Mouse (Mus musculus) Patski (cell line): Measurements from ENCODE around the gene Wdr54. TPM values are rescaled to one million over a fixed set of nuclear protein-coding genes. Genes with fewer than 3 reads are reported as not detected.

Experiments used
- ATAC-seq: fragments of 100-300 bp; one replicate; pipeline ENCODE4 v1.8.0; 2021
- CTCF ChIA-PET: fragments of 350-600 bp; sonication (Branson Sonifier 250); formaldehyde crosslinking; loops from one replicate; lab custom pipeline; 2022; ENCODE audit warnings: inconsistent platforms; lab: Charles Lee
- POLR2A ChIA-PET: fragments of 350-600 bp; sonication (Branson Sonifier 250); formaldehyde crosslinking; loops from one replicate; lab custom pipeline; 2022; ENCODE audit warnings: antibody characterized with exemption, inconsistent platforms; lab: Charles Lee
- DNase-seq: peaks from one replicate; pipeline ENCODE4 v3.0.0-alpha.2; 2011; ENCODE audit warnings: low read depth, low spot score
- H3K27me3 ChIP-seq: fragments of 371-371 bp; one replicate; pipeline ENCODE4 v1.5.1; 2021
- CTCF ChIP-seq: fragments of 100-300 bp; IDR thresholded peaks from one replicate; pipeline ENCODE4 v1.5.1; 2021
- in situ Hi-C: fragments of 300-500 bp; cut with MboI; formaldehyde crosslinking; loops from 3 replicates; pipeline ENCODE4 v1.11.1; 2018; ENCODE audit warnings: low pct_unique_long_range_greater_than_20kb, mixed read lengths
- polyA plus RNA-seq: library from polyadenylated mRNA; unstranded; gene quantifications from one replicate; pipeline ENCODE4 v1.2.3, GENCODE M21; 2021

Gene Wdr54
- polyA plus RNA-seq, 1 experiment from 2014 or later: 18.9 TPM

DNA sequence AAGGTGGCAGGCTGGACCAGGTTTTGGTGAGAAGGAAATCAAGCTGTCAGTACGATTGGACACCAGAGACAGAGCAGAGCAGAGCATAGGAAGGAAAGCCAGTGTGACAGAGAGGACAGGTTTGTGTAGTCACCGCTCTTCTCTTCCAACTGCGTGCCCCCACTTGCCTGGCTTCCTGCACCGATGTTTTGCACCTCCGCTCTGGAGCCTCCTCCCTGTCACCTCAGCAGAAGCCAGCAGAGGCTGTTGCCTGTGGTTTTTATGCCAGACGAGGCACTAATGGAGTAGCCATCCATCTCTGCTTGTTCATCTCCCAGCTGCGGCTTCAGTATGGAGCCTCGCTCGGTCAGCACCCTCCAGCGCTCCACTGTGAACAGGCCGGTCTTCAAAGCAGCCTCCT lies 13.3 kb downstream of the Wdr54 start:
- ChIA-PET POLR2A (no interaction called here), CTCF (no interaction called here)
- in situ Hi-C loops: no loop called here
- TF ChIP-seq CTCF: no peak
- no peaks in the 10 kb centered on the region for H3K27me3 ChIP-seq
- DNase-seq (no peak), ATAC-seq (no peak)

DNA sequence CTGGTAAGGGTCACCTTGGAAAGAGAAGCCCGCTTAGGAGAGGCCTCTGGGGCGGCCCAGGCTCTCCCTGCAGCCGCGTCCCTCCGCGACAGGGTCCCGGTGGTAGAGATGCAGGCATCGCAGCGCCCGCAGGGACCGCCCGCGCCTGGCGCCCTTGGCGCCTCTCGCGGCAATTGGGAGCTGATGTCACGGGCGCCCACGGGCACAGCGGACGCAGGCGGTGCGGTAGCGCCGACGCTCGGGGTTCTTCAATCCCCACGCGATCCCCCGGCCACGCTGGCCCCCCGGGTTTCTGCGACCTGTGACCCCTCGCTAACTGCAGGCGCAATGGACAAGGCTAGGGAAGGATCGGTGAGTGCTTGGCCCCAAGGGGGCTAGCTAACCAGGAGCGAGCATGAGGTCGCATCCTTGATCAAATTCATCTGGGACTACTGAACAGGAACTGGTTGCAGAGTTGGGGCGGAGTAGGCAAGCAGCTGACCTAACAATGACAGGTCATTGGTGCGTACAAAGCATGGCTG lies 13.9 kb downstream of the Wdr54 start:
- no peaks in the 10 kb centered on the region for H3K27me3 ChIP-seq
- no peak for TF ChIP-seq CTCF
- no peak for DNase-seq
- ChIA-PET POLR2A (interaction anchor here (0.7 kb wide), 1 partner anchor 82 kb away, joined by 3 read pairs; no protein-coding TSS in a partner anchor), CTCF (interaction anchor here (1.0 kb wide), 1 partner anchor 23 kb away, joined by 3 read pairs; the partner anchor contains the start of gene Dctn1)
- ATAC-seq: no peak
- in situ Hi-C loops: no loop called here

DNA sequence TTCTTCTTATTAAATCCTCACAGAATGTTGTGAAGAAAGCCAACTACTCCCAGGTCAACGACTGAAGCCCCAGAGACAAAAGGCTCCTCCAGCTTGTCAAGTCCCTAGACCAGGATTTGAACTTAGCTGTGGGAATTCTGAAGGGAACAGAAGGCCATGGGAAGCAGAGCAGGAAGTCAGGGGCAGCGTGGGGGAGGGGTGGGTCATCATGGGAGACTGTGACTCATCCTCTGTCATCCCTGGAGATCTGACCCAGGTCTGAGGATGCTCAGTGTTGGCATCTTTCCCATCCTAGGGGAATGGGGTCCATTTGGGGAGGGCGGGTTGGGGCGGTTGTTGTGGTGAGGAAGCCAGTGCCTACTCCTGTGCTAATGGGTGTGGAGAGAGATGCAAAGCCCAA lies 14.6 kb downstream of the Wdr54 start:
- CTCF ChIA-PET: interaction anchor here (1.0 kb wide), 1 partner anchor 24 kb away, joined by 3 read pairs; the partner anchor contains the start of gene Dctn1
- DNase-seq (no peak), ATAC-seq (no peak)
- POLR2A ChIA-PET: interaction anchor here (0.7 kb wide), 1 partner anchor 82 kb away, joined by 3 read pairs; no protein-coding TSS in a partner anchor
- H3K27me3 ChIP-seq: no peaks in the 10 kb centered on the region
- in situ Hi-C loops: no loop called here
- TF ChIP-seq CTCF: no peak

DNA sequence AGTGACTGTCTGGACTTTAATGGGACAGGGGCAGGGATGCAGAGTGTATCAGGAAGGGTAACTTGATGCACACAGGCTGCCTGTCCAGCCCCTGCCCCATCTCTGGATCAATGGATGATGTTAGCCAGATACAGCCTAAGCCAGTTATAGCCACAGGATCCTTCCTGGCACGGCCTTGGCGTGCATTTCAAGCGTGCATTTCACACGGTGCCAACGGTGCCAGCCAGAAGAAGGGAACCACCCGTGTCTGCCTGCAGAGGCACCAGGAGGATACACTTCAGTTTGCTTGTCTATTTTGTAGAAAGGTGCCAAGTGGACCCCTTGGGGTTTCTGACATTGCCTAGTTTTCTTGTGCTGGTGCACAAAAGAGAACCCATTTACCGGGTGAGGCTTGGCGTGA lies 16.2 kb downstream of the Wdr54 start:
- TF ChIP-seq CTCF: no peak
- no peak for DNase-seq
- no peaks in the 10 kb centered on the region for H3K27me3 ChIP-seq
- in situ Hi-C loops: no loop called here
- ChIA-PET CTCF (no interaction called here), POLR2A (no interaction called here)
- no peak for ATAC-seq

DNA sequence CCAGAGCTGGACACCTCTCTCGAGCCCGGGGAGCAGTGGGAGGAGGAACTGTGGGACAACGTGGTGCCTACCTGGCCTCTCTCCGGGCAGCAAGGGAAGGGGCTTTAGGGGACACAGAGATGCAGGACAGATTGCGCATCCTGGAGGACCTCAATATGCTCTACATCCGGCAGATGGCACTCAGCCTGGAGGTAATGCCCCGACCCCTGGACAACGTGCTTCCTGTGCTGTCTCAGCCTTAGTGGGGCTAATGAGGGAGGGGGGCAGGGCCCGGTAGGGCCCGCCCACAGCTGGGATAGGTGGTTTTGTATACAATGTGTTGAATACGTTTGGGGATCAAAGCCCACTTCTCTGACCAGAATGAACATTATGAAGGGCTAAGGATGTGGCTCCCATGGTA lies 18.1 kb downstream of the Wdr54 start:
- DNase-seq: no peak
- ChIA-PET CTCF (interaction anchor here (1.3 to 1.4 kb wide), 2 partner anchors 15 to 21 kb away, joined by 3 read pairs; no protein-coding TSS in a partner anchor), POLR2A (interaction anchor here (1.5 to 2.0 kb wide), 4 partner anchors 10 to 18 kb away, joined by 5 to 11 read pairs (median 6); partner anchors contain the start of gene Wbp1)
- TF ChIP-seq CTCF: no peak
- in situ Hi-C loops: no loop called here
- peak; percentile 19 for ATAC-seq
- H3K27me3 ChIP-seq: no peaks in the 10 kb centered on the region

DNA sequence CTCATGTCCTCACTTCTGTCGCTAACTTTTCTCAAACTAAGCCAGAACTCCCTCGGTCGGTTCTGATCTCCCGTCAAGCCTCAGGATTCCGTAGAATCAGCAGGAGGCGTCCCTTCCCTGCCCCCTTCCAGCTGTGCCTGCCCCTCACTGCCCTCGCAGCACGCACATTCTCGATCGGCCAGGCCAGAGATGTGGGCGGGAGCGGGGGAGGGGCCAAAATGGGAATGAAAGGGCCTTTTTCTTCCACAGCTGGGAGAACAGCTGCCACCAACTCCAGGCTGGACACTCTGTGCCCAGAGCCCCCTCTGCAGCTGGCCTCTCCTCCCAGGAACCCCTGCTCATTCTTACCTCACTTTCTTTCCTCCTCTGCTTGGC lies 18.6 kb downstream of the Wdr54 start:
- DNase-seq: no peak
- TF ChIP-seq CTCF: no peak
- in situ Hi-C loops: no loop called here
- H3K27me3 ChIP-seq: no peaks in the 10 kb centered on the region
- ChIA-PET CTCF (interaction anchor here (1.3 to 1.4 kb wide), 2 partner anchors 14 to 21 kb away, joined by 3 read pairs; no protein-coding TSS in a partner anchor), POLR2A (interaction anchor here (0.5 to 2.0 kb wide), 7 partner anchors 11 to 23 kb away, joined by 4 to 11 read pairs (median 6); partner anchors contain the start of gene Wbp1)
- peak; percentile 66 for ATAC-seq

DNA sequence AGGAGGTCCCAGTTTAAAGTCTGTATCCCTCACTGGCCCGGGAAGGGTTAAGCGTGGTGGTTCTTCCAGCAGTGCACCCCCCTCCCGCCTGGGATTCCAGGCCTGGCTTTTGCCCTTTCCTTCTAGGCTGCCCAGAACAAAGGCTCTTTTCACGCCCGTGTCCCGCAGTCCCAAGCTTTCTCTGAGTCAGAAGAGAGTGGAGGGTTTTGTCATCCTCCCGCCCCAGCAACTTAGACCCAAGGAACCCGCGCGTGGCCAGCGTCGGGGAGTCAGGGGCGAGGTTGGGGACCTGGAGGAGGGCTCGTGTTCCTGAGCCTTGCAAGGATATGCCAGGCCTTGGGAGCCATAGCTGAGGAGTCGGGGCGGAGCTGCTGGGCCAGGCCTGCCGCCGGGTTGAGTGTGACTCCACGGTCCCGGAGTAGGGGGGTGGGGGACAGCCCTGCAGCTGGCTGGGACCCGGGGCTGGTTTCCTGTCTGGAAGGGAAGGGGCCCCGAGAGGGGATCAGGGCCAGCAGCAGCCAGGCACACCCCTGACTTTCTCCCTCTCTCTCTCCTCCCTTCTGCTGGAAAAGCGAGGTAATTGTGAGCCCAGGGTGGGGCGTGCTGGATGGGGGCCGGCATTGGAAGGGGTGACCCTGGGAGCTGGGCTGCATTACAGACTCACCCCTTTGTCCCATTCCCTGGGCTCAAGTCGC lies 19.2 kb downstream of the Wdr54 start:
- CTCF ChIA-PET: interaction anchor here (1.3 to 1.4 kb wide), 2 partner anchors 14 to 22 kb away, joined by 3 read pairs; no protein-coding TSS in a partner anchor
- ATAC-seq (peak; percentile 46), DNase-seq (no peak)
- POLR2A ChIA-PET: interaction anchor here (0.5 to 2.0 kb wide), 8 partner anchors 11 to 44 kb away, joined by 3 to 11 read pairs (median 6); partner anchors contain the start of gene Wbp1
- in situ Hi-C loops: no loop called here
- no peak for TF ChIP-seq CTCF
- H3K27me3 ChIP-seq: no peaks in the 10 kb centered on the region

DNA sequence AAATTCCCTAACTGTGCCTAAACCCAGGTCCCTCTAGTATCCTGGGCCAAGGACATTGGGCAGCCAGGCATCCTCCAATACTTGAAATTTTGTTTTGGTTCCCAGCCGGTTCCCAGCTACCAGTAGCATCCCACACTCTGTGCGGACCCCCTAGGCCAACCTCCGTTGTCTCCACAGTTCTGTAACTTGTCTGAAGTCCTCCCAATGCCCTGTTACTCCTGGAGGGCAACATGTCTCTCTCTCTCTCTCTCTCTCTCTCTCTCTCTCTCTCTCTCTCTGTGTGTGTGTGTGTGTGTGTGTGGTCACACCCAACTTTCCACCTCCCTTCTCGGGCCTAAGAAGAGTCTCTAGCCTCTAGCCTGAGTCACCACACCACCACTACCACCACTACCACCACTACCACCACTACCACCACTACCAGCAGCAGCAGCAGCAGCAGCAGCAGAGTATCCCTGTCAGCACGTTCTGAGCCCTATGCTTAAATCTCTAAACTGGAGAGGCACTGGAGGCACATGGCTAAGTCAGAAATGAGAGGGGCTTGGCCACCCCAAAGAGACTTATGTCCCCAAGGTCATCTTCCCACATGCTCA lies 19.8 kb downstream of the Wdr54 start:
- TF ChIP-seq CTCF: no peak
- CTCF ChIA-PET: interaction anchor here (1.4 kb wide), 1 partner anchor 23 kb away, joined by 3 read pairs; no protein-coding TSS in a partner anchor
- POLR2A ChIA-PET: interaction anchor here (0.7 to 2.0 kb wide), 9 partner anchors 12 to 59 kb away, joined by 3 to 11 read pairs (median 5); partner anchors contain the start of genes Pcgf1 and Wbp1
- in situ Hi-C loops: no loop called here
- DNase-seq (no peak), ATAC-seq (no peak)
- H3K27me3 ChIP-seq: no peaks in the 10 kb centered on the region

DNA sequence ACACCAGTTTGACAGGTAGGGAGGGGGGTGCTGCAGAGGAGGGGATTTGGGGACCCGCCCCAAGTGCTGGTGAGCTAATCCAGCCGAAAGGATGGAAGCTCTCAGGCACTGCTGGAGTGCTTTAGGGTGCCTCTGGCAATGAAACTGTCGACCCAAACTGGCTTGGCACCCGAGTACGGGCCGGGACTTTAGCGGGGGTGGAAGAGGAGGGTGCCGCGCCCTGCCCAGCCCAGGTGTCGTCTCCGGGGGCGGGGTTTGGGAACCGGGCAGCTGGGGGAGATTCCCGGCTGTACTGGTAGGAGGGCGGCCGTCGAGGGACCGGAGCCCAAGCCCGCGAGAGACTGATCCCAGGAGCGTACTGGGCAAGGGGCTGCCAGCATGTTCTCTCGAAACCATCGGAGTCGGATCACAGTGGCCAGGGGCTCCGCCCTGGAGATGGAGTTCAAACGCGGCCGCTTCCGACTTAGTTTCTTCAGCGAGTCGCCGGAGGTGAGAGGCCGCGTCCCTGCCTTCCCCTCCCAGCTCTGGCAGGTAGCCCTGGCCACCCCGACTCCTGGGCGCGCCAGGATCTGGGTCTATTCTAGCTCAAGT lies 20.5 kb downstream of the Wdr54 start:
- CTCF ChIA-PET: no interaction called here
- in situ Hi-C loops: no loop called here

DNA sequence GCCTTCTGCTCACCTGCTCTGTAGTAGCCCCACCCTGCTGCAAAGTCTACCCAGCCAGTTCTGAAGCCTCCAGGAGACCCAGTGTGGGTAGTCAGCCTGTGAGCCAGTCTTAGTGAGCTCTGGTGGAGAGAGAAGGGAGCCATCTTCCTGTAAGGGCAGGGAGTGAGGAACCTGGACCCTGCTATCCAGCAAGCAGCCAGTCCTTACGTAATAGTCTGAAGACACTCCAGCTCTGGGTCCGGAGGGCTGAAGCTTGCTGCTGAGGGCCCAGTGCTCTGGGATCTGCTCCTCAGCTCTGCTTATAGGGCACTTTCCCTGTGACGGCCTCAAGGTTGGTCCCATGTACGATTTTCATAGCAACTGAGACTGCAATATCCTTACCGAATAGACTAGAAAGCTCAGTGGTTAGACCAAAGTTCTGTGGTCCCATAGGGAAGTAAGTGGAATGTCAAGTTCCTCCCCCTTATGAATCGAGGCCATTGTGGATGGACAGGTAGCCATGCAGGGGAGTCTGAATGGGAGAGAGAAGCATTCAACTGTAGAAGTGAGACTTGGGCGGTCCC lies 21.2 kb downstream of the Wdr54 start, which contains the start of gene Rtkn:
Gene Rtkn, plus strand, starts transcription at position 513 of the 563 bp plus-strand sequence.
- no peak for ATAC-seq
- no peak for DNase-seq
- no peak for TF ChIP-seq CTCF
- ChIA-PET CTCF (no interaction called here), POLR2A (interaction anchor here (0.8 to 1.2 kb wide), 2 partner anchors 14 to 57 kb away, joined by 3 read pairs; partner anchors contain the start of gene Pcgf1)
- in situ Hi-C loops: no loop called here
- H3K27me3 ChIP-seq: no peaks in the 10 kb centered on the region

More for the DNA sequence above, 20.5 kb downstream of the Wdr54 start:
- POLR2A ChIA-PET: interaction anchor here (0.7 to 1.2 kb wide), 2 partner anchors 17 to 58 kb away, joined by 3 read pairs; partner anchors contain the start of gene Pcgf1
- ATAC-seq: no peak
- DNase-seq: no peak
- no peak for TF ChIP-seq CTCF
- no peaks in the 10 kb centered on the region for H3K27me3 ChIP-seq
